Mouse (Mus musculus): ENCODE measurements around the gene H2-Ab1. TPM values are rescaled to one million over a fixed set of nuclear protein-coding genes. Genes with fewer than 3 reads are reported as not detected.
"Not testable (repeated sequence)": the region's sequence is repeated elsewhere in the genome, so short reads cannot be mapped to it uniquely, and the experiment has no call there.

Gene H2-Ab1
- total RNA-seq, 1 experiment from 2014 or later: 931 TPM

DNA sequence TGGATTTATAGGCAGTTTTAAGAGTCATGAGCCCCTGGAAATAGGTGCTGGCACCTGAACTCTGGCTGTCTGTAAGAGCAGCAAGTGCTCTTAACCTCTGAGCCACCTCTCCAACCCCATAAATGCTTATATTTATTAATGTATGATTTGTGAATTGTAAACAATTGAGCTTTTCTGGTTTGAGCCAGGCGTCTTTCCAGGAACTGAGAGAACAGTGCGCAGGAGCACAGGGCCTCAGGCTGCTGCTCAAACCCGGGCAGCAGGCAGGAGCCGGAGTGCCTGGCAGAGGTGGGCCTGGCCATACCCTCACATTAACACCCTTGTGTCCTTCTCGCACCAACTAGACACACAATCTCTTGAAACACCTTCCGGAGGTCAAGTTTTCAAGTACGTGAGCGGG is 42.6 kb downstream of the H2-Ab1 start:
- ATAC-seq (replicated peaks; ENCODE audit: insufficient number of reproducible peaks, low FRiP score, low TSS enrichment, poor library complexity, severe bottlenecking): no peak

DNA sequence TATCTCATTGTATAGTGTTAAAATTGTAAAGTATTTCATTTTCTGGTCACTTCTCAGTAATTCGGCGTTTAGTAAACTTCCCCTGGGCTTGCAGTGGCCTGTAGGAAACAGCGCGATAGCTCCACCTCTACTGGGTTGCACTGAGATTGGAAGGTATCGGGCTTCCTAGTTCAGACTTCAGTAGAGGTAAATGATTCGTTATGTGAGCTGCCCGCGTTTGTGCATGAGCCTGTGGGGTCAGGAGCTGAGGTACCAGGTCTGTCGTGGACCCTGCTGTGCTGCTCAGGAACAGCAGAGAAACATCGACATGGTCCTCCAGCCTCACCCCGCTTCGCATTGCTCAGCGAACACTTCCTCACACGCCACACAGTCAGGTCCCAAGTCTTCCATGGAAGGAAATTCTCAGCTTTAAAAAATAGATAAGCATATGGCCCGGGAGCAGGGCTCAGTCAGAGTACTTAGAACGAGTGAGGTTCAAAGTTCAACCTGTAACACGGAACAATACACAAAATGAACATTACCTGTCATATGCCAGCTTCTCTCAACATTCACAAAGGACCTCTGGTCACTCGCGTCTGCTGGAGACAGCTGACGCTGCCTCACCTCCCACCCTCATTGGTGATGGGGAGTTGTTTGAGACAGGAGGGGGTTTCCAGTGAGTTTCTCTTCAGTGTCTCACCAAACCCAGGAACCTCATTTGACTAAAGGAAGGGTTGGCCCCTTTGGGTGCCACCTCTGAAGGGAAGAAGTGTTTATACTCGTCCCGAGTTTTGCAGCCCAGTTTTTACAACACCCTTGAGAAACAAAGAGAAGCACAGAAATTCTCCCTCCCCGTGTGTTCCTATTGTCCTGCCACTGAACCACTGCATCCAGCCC is 43.4 kb downstream of the H2-Ab1 start:
- ATAC-seq (replicated peaks; ENCODE audit: insufficient number of reproducible peaks, low FRiP score, low TSS enrichment, poor library complexity, severe bottlenecking): 0 out of 2 replicates have a peak, but pooled peaks have one; percentile 15

DNA sequence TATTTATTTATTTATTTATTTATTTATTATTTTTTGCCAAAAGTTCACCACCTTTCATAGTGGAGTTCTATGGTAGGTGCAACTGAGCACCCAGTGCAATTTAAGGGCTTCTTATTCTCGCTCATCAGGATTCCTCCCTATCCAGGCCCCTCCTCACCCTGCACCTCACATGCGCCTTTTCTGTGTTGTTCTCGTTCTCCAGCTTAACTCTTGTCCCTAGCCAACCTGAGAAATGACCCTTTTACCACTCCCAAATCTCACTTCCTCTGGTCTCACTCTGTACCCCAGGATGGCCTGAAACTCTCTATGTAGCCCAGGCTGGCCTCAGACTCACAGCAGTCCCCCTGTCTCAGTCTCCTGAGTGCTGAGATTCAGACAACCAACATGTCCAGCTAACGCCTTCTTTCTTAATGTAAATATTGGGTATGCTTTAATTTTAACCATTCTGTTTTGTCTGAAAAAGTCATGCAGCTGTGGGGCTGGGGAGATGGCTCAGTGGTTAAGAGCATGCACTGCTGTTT is 44.2 kb downstream of the H2-Ab1 start:
- no peak for ATAC-seq (replicated peaks; ENCODE audit: insufficient number of reproducible peaks, low FRiP score, low TSS enrichment, poor library complexity, severe bottlenecking)

DNA sequence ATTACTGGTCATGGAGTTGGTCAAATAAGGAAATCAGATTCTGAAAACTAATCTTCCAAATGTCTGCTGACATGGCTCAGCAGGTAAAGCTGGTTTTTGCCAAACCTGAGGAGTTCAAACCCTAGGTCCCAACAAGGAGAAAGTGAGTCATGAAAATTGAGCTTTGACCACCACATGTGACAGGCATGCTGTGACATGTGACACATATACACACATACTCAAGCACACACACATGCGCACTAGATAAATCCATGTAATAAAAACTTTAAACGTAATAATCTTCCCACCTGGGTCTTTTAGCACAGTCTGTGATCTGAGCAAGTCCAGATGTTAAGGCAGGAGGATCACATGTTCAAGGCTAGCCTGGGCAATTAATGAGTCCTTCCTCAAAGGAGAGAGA is 46.3 kb downstream of the H2-Ab1 start:
- ATAC-seq (replicated peaks; ENCODE audit: insufficient number of reproducible peaks, low FRiP score, low TSS enrichment, poor library complexity, severe bottlenecking): no peak

DNA sequence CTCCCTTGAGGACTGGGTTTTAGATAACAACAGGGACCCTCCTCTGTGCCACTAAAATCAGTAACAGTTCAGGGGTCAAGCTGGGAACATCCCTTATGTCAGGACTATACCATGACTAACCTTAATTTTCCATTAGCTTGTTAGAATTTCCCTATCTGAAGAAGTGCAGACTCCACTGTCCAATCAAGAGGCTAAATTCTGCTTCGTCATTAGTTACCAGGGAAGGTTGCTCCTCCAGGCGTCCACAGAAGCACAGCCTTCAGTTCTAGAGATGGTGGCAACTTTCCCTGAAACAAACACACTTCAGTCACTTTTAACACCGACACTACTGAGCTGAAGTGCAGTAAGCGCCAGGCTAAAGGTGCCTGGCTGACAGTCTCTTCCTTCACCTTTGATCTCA is 47.3 kb downstream of the H2-Ab1 start:
- ATAC-seq (replicated peaks; ENCODE audit: insufficient number of reproducible peaks, low FRiP score, low TSS enrichment, poor library complexity, severe bottlenecking): peak; percentile 38

DNA sequence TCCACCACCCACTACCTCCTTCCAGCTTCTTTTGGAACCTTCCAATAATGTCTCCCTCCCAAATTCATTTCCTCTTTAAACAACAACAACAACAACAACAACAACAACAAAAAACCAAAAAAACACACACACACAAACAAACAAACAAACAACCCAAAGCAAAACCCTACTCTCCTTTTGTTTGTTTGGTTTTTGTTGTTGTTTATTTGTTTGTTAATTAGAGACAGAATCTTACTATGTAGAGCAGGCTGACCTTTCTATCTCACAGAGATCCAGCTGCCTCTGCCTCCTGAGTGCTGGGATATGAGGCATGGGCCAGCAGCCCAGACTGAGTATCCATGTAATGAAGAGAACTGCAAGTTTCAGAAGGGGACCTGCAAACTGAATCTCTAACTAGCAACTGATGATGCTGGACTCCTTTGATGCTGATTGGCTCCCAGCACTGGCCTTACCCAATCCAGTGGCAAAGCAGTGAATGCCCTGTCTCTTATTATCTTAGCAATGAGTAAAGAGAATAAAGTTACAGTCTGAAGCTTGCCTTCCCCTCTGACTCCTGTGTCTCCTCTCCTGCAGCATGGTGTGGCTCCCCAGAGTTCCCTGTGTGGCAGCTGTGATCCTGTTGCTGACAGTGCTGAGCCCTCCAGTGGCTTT is 48.0 kb downstream of the H2-Ab1 start, which contains the start of gene H2-Eb1:
Gene H2-Eb1 (plus strand): TSS at position 488 of the 651 bp plus-strand sequence.
- peak; percentile 71 for ATAC-seq (replicated peaks; ENCODE audit: insufficient number of reproducible peaks, low FRiP score, low TSS enrichment, poor library complexity, severe bottlenecking)

DNA sequence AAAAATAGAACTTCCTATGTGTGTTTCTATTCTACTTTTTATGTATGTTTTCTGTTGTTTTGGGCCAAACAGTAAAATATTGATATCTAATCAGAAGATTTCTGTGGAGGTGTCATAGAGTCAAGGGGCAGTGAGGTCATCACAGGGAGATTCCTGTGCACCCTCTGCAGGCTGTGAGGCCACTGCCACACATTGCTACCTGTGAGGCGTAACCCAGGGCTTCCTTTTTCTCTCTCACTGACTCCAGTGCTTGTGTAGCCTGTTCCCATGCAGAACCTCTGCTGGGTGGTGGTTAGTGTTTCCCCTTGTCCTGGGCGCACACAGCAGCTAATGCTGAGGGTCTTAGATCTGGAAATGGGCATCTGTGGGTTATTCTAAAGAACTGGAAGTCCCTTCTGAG is 48.9 kb downstream of the H2-Ab1 start:
- ATAC-seq (replicated peaks; ENCODE audit: insufficient number of reproducible peaks, low FRiP score, low TSS enrichment, poor library complexity, severe bottlenecking): no peak

DNA sequence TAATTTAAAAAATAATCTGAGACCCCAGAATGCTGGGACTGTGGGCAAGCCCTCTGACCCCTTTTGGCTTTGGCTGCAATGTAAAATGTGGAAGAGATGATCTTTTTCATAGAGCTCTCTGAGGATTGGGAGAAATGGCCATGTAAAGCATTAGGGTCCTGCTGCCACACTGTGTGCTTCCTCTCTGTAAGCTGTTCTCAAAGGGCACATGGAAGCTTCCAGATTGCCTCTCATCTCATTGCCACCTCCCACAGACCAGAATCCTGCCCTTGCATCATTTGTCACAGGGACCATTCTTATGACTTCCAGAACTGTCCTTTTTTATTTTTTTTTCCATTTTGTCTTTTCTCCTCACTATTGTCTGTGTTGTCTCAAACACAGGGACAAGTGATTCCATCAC is 49.7 kb downstream of the H2-Ab1 start:
- no peak for ATAC-seq (replicated peaks; ENCODE audit: insufficient number of reproducible peaks, low FRiP score, low TSS enrichment, poor library complexity, severe bottlenecking)

DNA sequence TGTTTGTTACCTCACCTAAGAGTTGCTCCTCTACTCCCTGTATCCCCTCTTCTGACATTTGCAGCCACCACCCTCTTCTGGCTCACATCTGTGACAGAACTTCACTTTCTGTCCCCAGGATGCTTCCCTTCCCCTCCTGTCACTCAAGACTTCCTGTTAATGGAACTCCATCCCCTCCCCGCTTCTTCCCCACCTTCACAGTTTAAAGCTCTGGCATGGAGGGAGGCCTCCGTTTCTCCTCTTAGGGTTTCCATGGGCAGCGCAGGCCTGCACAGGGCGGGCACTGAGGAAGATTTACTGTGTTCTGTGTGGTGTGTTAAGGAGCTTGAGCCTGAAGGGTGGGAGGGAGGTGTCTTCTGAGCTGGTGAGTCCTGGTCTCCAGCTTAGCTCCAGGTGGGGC is 50.7 kb downstream of the H2-Ab1 start:
- ATAC-seq (replicated peaks; ENCODE audit: insufficient number of reproducible peaks, low FRiP score, low TSS enrichment, poor library complexity, severe bottlenecking): no peak

DNA sequence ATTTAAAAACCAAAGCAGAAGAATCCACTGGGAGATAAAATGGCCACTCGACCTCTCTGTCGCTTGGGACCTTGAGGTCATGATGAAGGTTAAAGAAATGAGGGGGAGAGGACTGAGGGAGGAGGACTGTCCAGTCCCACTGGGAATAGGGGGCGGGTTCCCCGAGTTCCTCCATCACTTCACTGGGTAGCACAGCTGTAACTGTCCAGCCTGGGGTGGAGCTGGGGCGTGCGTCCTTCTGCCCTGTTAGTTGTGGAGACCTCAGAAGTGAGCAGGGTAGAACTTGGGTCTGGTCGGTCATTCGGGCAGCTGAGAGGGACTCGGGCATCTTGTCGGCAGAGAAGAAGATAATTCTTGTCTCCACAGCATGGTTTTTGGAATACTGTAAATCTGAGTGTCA is 51.7 kb downstream of the H2-Ab1 start:
- no peak for ATAC-seq (replicated peaks; ENCODE audit: insufficient number of reproducible peaks, low FRiP score, low TSS enrichment, poor library complexity, severe bottlenecking)

DNA sequence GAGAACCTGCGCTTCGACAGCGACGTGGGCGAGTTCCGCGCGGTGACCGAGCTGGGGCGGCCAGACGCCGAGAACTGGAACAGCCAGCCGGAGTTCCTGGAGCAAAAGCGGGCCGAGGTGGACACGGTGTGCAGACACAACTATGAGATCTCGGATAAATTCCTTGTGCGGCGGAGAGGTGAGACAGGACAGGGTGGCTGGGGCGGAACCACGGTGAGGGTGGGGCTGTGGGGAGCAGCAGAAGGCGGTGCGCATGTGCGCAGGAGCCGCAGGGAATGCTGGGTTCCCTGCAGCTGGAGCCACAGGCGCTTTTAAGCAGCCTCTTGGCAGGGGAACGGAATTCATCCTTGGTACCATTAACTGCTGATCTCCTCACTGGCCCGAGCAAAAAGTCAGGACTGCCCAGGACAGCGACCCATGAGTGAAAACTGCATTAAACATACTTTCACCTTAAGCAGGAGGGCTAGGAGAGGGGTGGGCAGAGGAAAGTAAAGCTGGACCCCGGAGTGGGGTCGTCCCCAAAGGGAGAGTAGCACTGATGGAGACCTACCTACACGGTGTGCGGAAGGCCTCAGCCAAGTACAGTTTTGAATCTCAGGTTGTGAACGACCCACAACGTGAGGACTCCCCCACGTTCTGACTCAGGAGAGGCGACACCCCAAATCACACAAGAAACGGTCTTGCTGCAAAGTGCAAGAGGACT is 52.3 kb downstream of the H2-Ab1 start:
- ATAC-seq (replicated peaks; ENCODE audit: insufficient number of reproducible peaks, low FRiP score, low TSS enrichment, poor library complexity, severe bottlenecking): peak; percentile 30; the same call in 1 of the 2 replicates

DNA sequence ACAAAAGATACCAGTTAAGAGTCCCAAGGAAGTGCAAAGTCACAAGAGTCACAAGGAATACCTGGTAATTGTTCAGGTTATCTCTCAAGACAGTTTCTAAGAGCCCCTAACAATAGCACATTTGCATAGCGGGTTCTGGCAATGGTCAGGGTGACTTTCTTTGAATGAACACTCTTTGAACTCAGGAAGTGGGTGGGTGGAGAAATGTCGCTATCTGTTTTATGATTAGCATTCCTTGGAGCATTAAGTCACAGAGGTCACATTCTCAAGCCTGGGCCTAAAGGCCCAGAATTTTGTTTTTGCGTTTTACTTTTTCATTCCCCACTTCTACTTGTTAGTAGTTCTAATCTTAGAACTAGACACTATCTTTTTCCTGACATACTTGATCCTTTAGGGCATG is 53.0 kb downstream of the H2-Ab1 start:
- ATAC-seq (replicated peaks; ENCODE audit: insufficient number of reproducible peaks, low FRiP score, low TSS enrichment, poor library complexity, severe bottlenecking): not testable (repeated sequence)

DNA sequence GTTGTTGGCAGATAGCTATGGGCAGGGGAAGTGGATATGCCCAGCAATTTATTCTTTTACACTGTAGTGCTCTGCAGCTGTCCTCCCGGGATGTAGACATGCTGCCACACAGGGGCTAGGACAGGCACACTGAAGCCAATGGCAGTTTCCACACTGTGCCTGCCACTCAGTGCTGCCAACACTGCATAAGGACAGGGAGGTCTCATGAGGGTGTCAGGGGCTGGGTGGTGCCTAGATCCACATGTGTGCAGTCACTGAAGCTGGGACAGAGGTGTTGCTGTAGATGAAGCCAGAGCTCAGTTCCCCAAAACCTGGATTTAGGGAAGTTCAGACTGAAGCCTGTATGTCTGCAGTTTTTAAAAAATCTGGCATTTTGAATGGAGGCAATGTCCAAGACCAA is 54.7 kb downstream of the H2-Ab1 start:
- peak; percentile 32 for ATAC-seq (replicated peaks; ENCODE audit: insufficient number of reproducible peaks, low FRiP score, low TSS enrichment, poor library complexity, severe bottlenecking)

DNA sequence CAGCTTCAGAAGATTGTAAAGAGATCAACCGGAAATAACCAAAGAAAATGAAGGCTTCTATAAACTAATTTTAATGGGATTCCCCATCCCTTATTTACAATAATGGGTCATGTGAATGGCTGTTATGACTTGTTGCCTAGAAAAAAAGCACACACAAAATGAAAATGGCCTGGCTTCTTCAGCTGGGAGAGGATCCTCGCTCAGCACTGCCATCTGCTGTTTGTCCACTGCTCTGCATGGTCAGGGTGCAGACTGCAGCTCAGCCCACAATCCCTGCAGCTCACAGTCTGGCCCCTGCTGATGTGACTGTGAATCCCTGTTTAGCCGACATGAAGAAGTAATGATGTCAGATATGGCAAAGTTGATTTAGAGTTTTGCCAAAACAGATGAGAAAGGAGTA is 55.9 kb downstream of the H2-Ab1 start:
- ATAC-seq (replicated peaks; ENCODE audit: insufficient number of reproducible peaks, low FRiP score, low TSS enrichment, poor library complexity, severe bottlenecking): peak; percentile 78

DNA sequence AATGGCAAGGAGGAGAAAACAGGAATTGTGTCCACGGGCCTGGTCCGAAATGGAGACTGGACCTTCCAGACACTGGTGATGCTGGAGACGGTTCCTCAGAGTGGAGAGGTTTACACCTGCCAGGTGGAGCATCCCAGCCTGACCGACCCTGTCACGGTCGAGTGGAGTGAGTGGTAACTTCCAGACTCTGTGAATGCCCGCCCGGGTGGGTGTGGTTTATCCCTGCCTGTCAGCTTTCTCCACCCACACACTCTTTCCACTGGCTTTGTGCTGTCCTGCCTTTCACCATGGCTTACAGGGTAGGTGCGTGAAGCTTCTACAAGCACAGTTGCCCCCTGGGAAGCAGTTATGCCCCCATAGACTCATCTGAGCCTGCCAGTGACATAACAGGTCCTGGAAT is 56.8 kb downstream of the H2-Ab1 start:
- ATAC-seq (replicated peaks; ENCODE audit: insufficient number of reproducible peaks, low FRiP score, low TSS enrichment, poor library complexity, severe bottlenecking): no peak

DNA sequence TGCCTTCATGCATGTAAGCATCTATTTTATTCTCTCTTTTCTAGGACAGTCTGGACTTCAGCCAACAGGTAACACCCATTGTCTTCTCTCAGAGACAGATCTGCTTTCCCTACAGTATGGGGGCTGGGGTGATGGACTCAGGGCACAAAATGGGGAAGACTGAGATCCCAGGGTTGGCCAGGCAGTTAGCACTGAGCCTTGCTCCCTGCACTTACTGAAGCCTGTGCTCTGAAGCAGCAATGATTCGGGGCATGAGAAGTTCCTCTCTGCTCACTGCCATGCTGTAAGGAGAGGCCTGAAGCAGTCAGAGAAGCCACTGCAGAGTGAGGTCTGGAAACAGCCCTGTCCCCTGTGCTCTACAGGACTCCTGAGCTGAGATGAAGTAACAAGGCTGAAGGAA is 58.0 kb downstream of the H2-Ab1 start:
- ATAC-seq (replicated peaks; ENCODE audit: insufficient number of reproducible peaks, low FRiP score, low TSS enrichment, poor library complexity, severe bottlenecking): no peak

DNA sequence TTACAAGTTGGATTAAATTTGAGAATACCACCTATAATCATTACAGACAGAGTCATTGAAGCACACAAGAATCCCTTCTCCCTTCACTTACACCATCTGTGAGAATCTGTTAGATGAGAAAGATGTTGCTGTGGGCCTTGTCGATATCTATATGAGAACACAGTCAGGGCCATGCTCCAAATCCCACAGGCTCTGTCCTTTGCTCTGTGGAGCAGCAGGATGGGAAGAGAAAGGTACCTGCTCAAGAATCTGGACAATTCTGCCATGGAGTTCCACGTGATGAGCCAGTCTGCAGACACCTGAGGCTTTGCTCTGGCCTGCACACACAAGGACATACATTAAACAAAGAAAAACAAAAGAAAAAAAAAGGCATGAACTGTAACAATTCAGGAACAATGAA is 59.2 kb downstream of the H2-Ab1 start:
- no peak for ATAC-seq (replicated peaks; ENCODE audit: insufficient number of reproducible peaks, low FRiP score, low TSS enrichment, poor library complexity, severe bottlenecking)

DNA sequence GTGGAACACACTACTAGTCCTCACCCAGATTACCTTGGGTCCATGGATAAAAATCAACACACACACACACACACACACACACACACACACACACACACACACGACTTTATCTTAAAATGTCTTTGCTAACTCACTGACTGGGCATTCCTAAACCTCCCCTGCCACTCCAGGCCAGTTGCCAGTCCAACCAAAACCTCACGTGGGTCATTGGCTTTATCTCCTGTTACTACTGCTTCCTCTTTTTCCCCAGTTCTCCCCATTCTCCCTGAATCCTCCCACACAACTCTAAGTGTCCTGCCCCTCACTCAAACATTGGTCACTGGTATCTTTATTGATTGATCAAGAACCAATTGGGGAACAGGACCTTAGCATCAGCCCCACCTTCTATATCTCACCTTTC is 59.8 kb downstream of the H2-Ab1 start:
- no peak for ATAC-seq (replicated peaks; ENCODE audit: insufficient number of reproducible peaks, low FRiP score, low TSS enrichment, poor library complexity, severe bottlenecking)
